Mouse (Mus musculus): ENCODE measurements at regions not wholly inside any gene's neighbourhood (a gene's known extent, or its start where the extent isn't known, plus 50 kb on each side); places are given as distances from the start of the nearest gene placed in this dataset.
A peak's percentile ranks its signal among the peaks of the same experiment; 100 is the strongest.

- no peak for DNase-seq
Measured at GRCm38 (mm10) chr2:131801212-131801611, 58.3 kb downstream of the Erv3 start.

- no peak for DNase-seq
Measured at GRCm38 (mm10) chr2:131800126-131800894, 59.2 kb downstream of the Erv3 start.

GRCm38 (mm10) chr2:131799486-131799885, 60.1 kb downstream of the Erv3 start:
- DNase-seq = no peak

- peak; percentile 70 for DNase-seq
Measured at GRCm38 (mm10) chr2:131797001-131797693, 62.4 kb downstream of the Erv3 start.

- no peak for DNase-seq
Measured at GRCm38 (mm10) chr2:131775381-131775780, 84.2 kb downstream of the Erv3 start.

GRCm38 (mm10) chr2:131773691-131774090, 85.9 kb downstream of the Erv3 start:
- no peak for DNase-seq

- DNase-seq = no peak
Measured at GRCm38 (mm10) chr2:131772163-131772562, 87.4 kb downstream of the Erv3 start.

- peak; percentile 78 for DNase-seq
Measured at GRCm38 (mm10) chr2:131770852-131771251, 88.7 kb downstream of the Erv3 start.

- DNase-seq = no peak
Measured at GRCm38 (mm10) chr2:131769656-131770210, 89.8 kb downstream of the Erv3 start.

- no peak for DNase-seq
Measured at GRCm38 (mm10) chr2:131766500-131766899, 93.0 kb downstream of the Erv3 start.

GRCm38 (mm10) chr2:131761507-131761906, 98.0 kb downstream of the Erv3 start:
- DNase-seq = no peak

GRCm38 (mm10) chr2:131757183-131757903, 102.2 kb downstream of the Erv3 start:
- no peak for DNase-seq

- no peak for DNase-seq
Measured at GRCm38 (mm10) chr2:131755107-131755506, 104.4 kb downstream of the Erv3 start.

- DNase-seq = no peak
Measured at GRCm38 (mm10) chr2:131753436-131753835, 106.1 kb downstream of the Erv3 start.

GRCm38 (mm10) chr2:131750679-131751078, 108.9 kb downstream of the Erv3 start:
- no peak for DNase-seq

- DNase-seq = no peak
Measured at GRCm38 (mm10) chr2:131750206-131750605, 109.3 kb downstream of the Erv3 start.

GRCm38 (mm10) chr2:131749746-131750145, 109.8 kb downstream of the Erv3 start:
- DNase-seq = no peak

- DNase-seq = no peak
Measured at GRCm38 (mm10) chr2:131748791-131749190, 110.8 kb downstream of the Erv3 start.

GRCm38 (mm10) chr2:131747707-131748106, 111.8 kb downstream of the Erv3 start:
- DNase-seq = no peak

GRCm38 (mm10) chr2:131745381-131745895, 114.1 kb downstream of the Erv3 start:
- DNase-seq = peak; percentile 87

GRCm38 (mm10) chr2:131744957-131745356, 114.6 kb downstream of the Erv3 start:
- no peak for DNase-seq

- DNase-seq = no peak
Measured at GRCm38 (mm10) chr2:131740456-131740855, 119.1 kb downstream of the Erv3 start.
